Mouse (Mus musculus) liver, adult 2 months (tissue): ENCODE results near the gene Cdk7.
"Not testable (repeated sequence)": the region's sequence is repeated elsewhere in the genome, so short reads cannot be mapped to it uniquely, and the experiment has no call there.

Experiments used
- CTCF ChIP-seq: fragments of 200-500 bp; IDR thresholded peaks from 2 replicates; pipeline ENCODE4 v1.5.1; 2011; ENCODE audit warnings: low read depth, low read length, control low read depth
- POLR2A ChIP-seq: fragments of 200-500 bp; IDR thresholded peaks from 2 replicates; pipeline ENCODE4 v1.6.1; 2011; ENCODE audit warnings: low read length, control low read depth; ENCODE audit not compliant: insufficient read depth; ENCODE audit errors: extremely low read depth

DNA sequence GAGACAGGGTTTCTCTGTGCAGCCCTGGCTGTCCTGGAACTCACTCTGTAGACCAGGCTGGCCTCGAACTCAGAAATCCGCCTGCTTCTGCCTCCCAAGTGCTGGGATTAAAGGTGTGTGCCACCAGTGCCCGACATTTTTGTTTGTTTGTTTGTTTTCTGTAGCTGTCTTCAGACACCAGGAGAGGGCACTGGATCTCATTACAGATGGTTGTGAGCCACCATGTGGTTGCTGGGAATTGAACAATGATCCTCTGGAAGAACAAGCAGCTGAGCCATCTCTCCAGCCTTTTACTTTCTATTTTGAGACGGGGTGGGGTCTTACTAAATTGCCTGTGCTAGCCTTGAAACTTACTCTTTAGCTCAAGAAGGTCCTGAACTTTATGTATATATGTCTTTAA lies 2.2 kb downstream of the Cdk7 start:
- TF ChIP-seq CTCF, POLR2A: not testable (repeated sequence)
